Mouse (Mus musculus): ENCODE results near the gene Opn5.

DNA sequence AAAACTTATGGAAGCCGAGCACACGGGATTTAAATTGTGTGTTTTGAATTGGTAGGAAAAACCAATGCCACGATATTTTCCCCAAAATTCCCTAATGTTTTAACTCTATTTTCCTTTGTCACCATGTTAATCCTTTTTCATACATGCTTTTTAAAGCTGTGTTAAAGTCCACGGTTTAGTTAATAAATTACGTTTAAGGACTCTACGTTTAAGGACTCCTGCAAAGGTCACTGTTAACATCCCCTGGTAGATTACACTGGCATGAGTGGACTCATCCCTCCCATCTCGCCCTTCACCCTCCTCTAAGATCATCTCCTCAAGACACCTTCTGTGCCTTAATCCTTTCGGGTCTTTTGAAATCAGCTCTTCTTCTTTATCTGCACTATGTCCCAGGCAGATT, 37.4 kb downstream of the Opn5 start:
- no peak for TF ChIP-seq POLR2A (IDR thresholded peaks at IDR 0.05; ENCODE audit: extremely low read depth, insufficient read depth, low read length)
- no peak for TF ChIP-seq CTCF (IDR thresholded peaks at IDR 0.05; ENCODE audit: low read depth, low read length)

All from liver, adult 2 months (tissue).